ENCODE assay signal across 9 mouse cellular contexts in genomic region chr8:71971945-71972344, GRCm38 (mm10). TPM values are rescaled to one million over a fixed set of nuclear protein-coding genes. Genes with fewer than 3 reads are reported as not detected.
DNase-seq lines count a peak whose midpoint lies in the region; ATAC-seq lines count a peak whose summit lies in the region.
"Had no signal": no experiment of that assay in that cellular context is flagged by ENCODE, and none has a peak within 500 bp of the region (broad histone marks: within the 10 kb centered on the region; RNA-seq: fewer than 3 reads in every experiment).

No protein-coding gene starts in this region.

- no peak overlapping the region for H3K9ac ChIP-seq in forebrain, embryonic 12.5 days

- H3K9me3 ChIP-seq in forebrain, embryonic 12.5 days, result peaks cover 6% of the 10 kb centered on the region; the same call in 1 of the 2 replicates
- H3K9me3 ChIP-seq: megakaryocyte, embryonic 14.5 days had no signal

- no peak overlapping the region for H3K27ac ChIP-seq in forebrain, embryonic 12.5 days

- no peaks in the 10 kb centered on the region for H3K27me3 ChIP-seq in forebrain, embryonic 12.5 days
- H3K27me3 ChIP-seq: megakaryocyte, embryonic 14.5 days had no signal

- 72% methylated on average over 1 of the region's 1 CpGs for WGBS in forebrain, embryonic 12.5 days

- H3K4me3 ChIP-seq in forebrain, embryonic 12.5 days (replicated peaks), result no peak overlapping the region
- H3K4me3 ChIP-seq: megakaryocyte, embryonic 14.5 days had no signal

- DNase-seq in heart, postnatal 4 days, result peak; percentile 33
- no peak for DNase-seq in heart, adult 8-10 months (ENCODE audit: low spot score)
- DNase-seq in thymus, postnatal 0 days (ENCODE audit: low spot score), result peak; percentile 8
- DNase-seq in thymus, postnatal 36 days, result no peak
- DNase-seq in cerebellum, postnatal 10 days, result peak; percentile 60 to 70
- DNase-seq in retina, embryonic 14.5 days (ENCODE audit: low spot score), result peak; percentile 58
- no peak for DNase-seq in gastrocnemius, postnatal 10 days

- H3K4me2 ChIP-seq in forebrain, embryonic 12.5 days, result no peak overlapping the region

- no peaks in the 10 kb centered on the region for H3K4me1 ChIP-seq in forebrain, embryonic 12.5 days
- H3K4me1 ChIP-seq: megakaryocyte, embryonic 14.5 days had no signal

- no peak for ATAC-seq in forebrain, embryonic 12.5 days (ENCODE audit: low FRiP score)

- H3K36me3 ChIP-seq in forebrain, embryonic 12.5 days (replicated peaks), result peaks cover 31% of the 10 kb centered on the region

RNA-seq across cellular contexts. Expression of gene Zfp961, which starts 21.1 kb away (rescaled TPM):
- total RNA-seq in heart, postnatal 4 days (2021), result 10 to 100 TPM in 1 of 2 experiments, 1 to 10 TPM in 1; 8.8 to 12.3 TPM
- total RNA-seq in heart, adult 8-10 months (2022), result 1 to 10 TPM; 5.4 to 7.5 (median 7.0) TPM
- polyA plus RNA-seq in thymus, postnatal 0 days (2015; fragmentation: Nextera tagmentation; extraction: Ambion mirVana), result 15.9 and 18.5 TPM in 2 replicates
- total RNA-seq in gastrocnemius, postnatal 10 days (2021), result 1 to 10 TPM; 3.5 to 5.9 TPM
- 23.3 and 29.7 TPM in 2 replicates for polyA plus RNA-seq in forebrain, embryonic 12.5 days (2016; fragmentation: Nextera tagmentation; extraction: Ambion mirVana)

RNA-seq across cellular contexts. Expression of gene Cyp4f18, which starts 37.5 kb away (rescaled TPM):
- under 1 TPM; 0.21 to 0.38 TPM for total RNA-seq in heart, postnatal 4 days (2021)
- 1 to 10 TPM in 2 of 4 experiments, under 1 TPM in 2; 0.25 to 1.2 (median 0.84) TPM for total RNA-seq in heart, adult 8-10 months (2022)
- 1.5 and 1.9 TPM in 2 replicates for polyA plus RNA-seq in thymus, postnatal 0 days (2015; fragmentation: Nextera tagmentation; extraction: Ambion mirVana)
- total RNA-seq in gastrocnemius, postnatal 10 days (2021), result under 1 TPM; 0.19 to 0.75 TPM
- polyA plus RNA-seq in forebrain, embryonic 12.5 days (2016; fragmentation: Nextera tagmentation; extraction: Ambion mirVana), result 0.35 and 1.6 TPM in 2 replicates

Comparison
In these comparisons a context has a peak if more than half of its experiments do, and no peak if none do; other contexts are left out.
1. DNase-seq: peak in heart, postnatal 4 days (single experiment), thymus, postnatal 0 days (single experiment), cerebellum, postnatal 10 days (2 of 2) and retina, embryonic 14.5 days (single experiment); none in heart, adult 8-10 months (single experiment), thymus, postnatal 36 days (0 of 2) and gastrocnemius, postnatal 10 days (single experiment).